Mouse (Mus musculus): Measurements from ENCODE around the gene Olfr332. TPM values are rescaled to one million over a fixed set of nuclear protein-coding genes. Genes with fewer than 3 reads are reported as not detected.
"Not testable (repeated sequence)": the region's sequence is repeated elsewhere in the genome, so short reads cannot be mapped to it uniquely, and the experiment has no call there.

Olfr332 gene
- polyA plus RNA-seq (2012; rRNA removed) = not detected in 2 replicates

- H3K4me1 ChIP-seq (ENCODE audit: control insufficient read depth, insufficient read depth, low read length) = no peaks in the 10 kb centered on the region
- H3K27ac ChIP-seq (ENCODE audit: insufficient read depth, low read length) = no peak within 1 kb of the TSS
- H3K4me3 ChIP-seq (ENCODE audit: insufficient read depth, low read length) = no peak within 1 kb of the TSS
- TF ChIP-seq CTCF (IDR thresholded peaks at IDR 0.05; ENCODE audit: extremely low read depth, insufficient read depth, low read length) (no peak), POLR2A (IDR thresholded peaks at IDR 0.05; ENCODE audit: extremely low read depth, insufficient read depth, low read length) (no peak)
Measured at GRCm38 (mm10) chr11:58492455-58492854, at the start of gene Olfr332. Gene Olfr332, minus strand, starts transcription at chr11:58492555.

- not testable (repeated sequence) for H3K27ac ChIP-seq (ENCODE audit: insufficient read depth, low read length); H3K4me3 ChIP-seq (ENCODE audit: insufficient read depth, low read length); H3K4me1 ChIP-seq (ENCODE audit: control insufficient read depth, insufficient read depth, low read length)
Measured at GRCm38 (mm10) chr11:58534736-58535135, 42.4 kb upstream of the Olfr332 start, which contains the start of gene Olfr330. Gene Olfr330, minus strand, starts transcription at chr11:58534836.

GRCm38 (mm10) chr11:58519756-58520155 is 27.4 kb upstream of the Olfr332 start:
- H3K4me1 ChIP-seq (ENCODE audit: control insufficient read depth, insufficient read depth, low read length); H3K4me3 ChIP-seq (ENCODE audit: insufficient read depth, low read length): not testable (repeated sequence)

GRCm38 (mm10) chr11:58518916-58519315 is 26.6 kb upstream of the Olfr332 start:
- H3K27ac ChIP-seq (ENCODE audit: insufficient read depth, low read length); H3K4me3 ChIP-seq (ENCODE audit: insufficient read depth, low read length): not testable (repeated sequence)

More at GRCm38 (mm10) chr11:58519756-58520155, 27.4 kb upstream of the Olfr332 start:
- not testable (repeated sequence) for H3K27ac ChIP-seq (ENCODE audit: insufficient read depth, low read length)

GRCm38 (mm10) chr11:58509058-58509457 is 16.7 kb upstream of the Olfr332 start:
- H3K4me3 ChIP-seq (ENCODE audit: insufficient read depth, low read length); H3K4me1 ChIP-seq (ENCODE audit: control insufficient read depth, insufficient read depth, low read length); H3K27ac ChIP-seq (ENCODE audit: insufficient read depth, low read length): not testable (repeated sequence)

More at GRCm38 (mm10) chr11:58518916-58519315, 26.6 kb upstream of the Olfr332 start:
- H3K4me1 ChIP-seq (ENCODE audit: control insufficient read depth, insufficient read depth, low read length) = not testable (repeated sequence)

GRCm38 (mm10) chr11:58502472-58502871 is 10.1 kb upstream of the Olfr332 start, which contains the start of gene Olfr331:
Gene Olfr331, minus strand, starts transcription at chr11:58502572.
- not testable (repeated sequence) for H3K4me1 ChIP-seq (ENCODE audit: control insufficient read depth, insufficient read depth, low read length); H3K27ac ChIP-seq (ENCODE audit: insufficient read depth, low read length); H3K4me3 ChIP-seq (ENCODE audit: insufficient read depth, low read length)

GRCm38 (mm10) chr11:58499290-58499689 is 6.9 kb upstream of the Olfr332 start:
- peak; percentile 15; the same call in 1 of the 2 replicates for TF ChIP-seq CTCF (IDR thresholded peaks at IDR 0.05; ENCODE audit: extremely low read depth, insufficient read depth, low read length)
- TF ChIP-seq POLR2A (IDR thresholded peaks at IDR 0.05; ENCODE audit: extremely low read depth, insufficient read depth, low read length) = no peak
- no peak overlapping the region for H3K27ac ChIP-seq (ENCODE audit: insufficient read depth, low read length)

GRCm38 (mm10) chr11:58498761-58499160 is 6.4 kb upstream of the Olfr332 start:
- H3K4me1 ChIP-seq (ENCODE audit: control insufficient read depth, insufficient read depth, low read length) = no peaks in the 10 kb centered on the region
- H3K27ac ChIP-seq (ENCODE audit: insufficient read depth, low read length) = no peak overlapping the region
- H3K4me3 ChIP-seq (ENCODE audit: insufficient read depth, low read length) = no peak overlapping the region
- TF ChIP-seq CTCF (IDR thresholded peaks at IDR 0.05; ENCODE audit: extremely low read depth, insufficient read depth, low read length) (no peak), POLR2A (IDR thresholded peaks at IDR 0.05; ENCODE audit: extremely low read depth, insufficient read depth, low read length) (no peak)

More at GRCm38 (mm10) chr11:58499290-58499689, 6.9 kb upstream of the Olfr332 start:
- H3K4me3 ChIP-seq (ENCODE audit: insufficient read depth, low read length) = no peak overlapping the region
- no peaks in the 10 kb centered on the region for H3K4me1 ChIP-seq (ENCODE audit: control insufficient read depth, insufficient read depth, low read length)

GRCm38 (mm10) chr11:58462170-58462569 is 30.2 kb downstream of the Olfr332 start, which contains the start of gene Olfr30:
Gene Olfr30, minus strand, starts transcription at chr11:58462270.
- H3K4me3 ChIP-seq (ENCODE audit: insufficient read depth, low read length) = no peak within 1 kb of the TSS
- TF ChIP-seq CTCF (IDR thresholded peaks at IDR 0.05; ENCODE audit: extremely low read depth, insufficient read depth, low read length) (no peak), POLR2A (IDR thresholded peaks at IDR 0.05; ENCODE audit: extremely low read depth, insufficient read depth, low read length) (no peak)
- H3K27ac ChIP-seq (ENCODE audit: insufficient read depth, low read length) = no peak within 1 kb of the TSS
- no peaks in the 10 kb centered on the region for H3K4me1 ChIP-seq (ENCODE audit: control insufficient read depth, insufficient read depth, low read length)

- Histone ChIP-seq H3K27ac (ENCODE audit: insufficient read depth, low read length) (no peak overlapping the region), H3K4me1 (ENCODE audit: control insufficient read depth, insufficient read depth, low read length) (no peaks in the 10 kb centered on the region), H3K4me3 (ENCODE audit: insufficient read depth, low read length) (no peak overlapping the region)
- TF ChIP-seq POLR2A (IDR thresholded peaks at IDR 0.05; ENCODE audit: extremely low read depth, insufficient read depth, low read length) (no peak), CTCF (IDR thresholded peaks at IDR 0.05; ENCODE audit: extremely low read depth, insufficient read depth, low read length) (no peak)
Measured at GRCm38 (mm10) chr11:58453592-58453991, 38.8 kb downstream of the Olfr332 start.

- no peak within 1 kb of the TSS for H3K27ac ChIP-seq (ENCODE audit: insufficient read depth, low read length)
- TF ChIP-seq CTCF (IDR thresholded peaks at IDR 0.05; ENCODE audit: extremely low read depth, insufficient read depth, low read length) = no peak
- TF ChIP-seq POLR2A (IDR thresholded peaks at IDR 0.05; ENCODE audit: extremely low read depth, insufficient read depth, low read length) = no peak
- no peak within 1 kb of the TSS for H3K4me3 ChIP-seq (ENCODE audit: insufficient read depth, low read length)
- no peaks in the 10 kb centered on the region for H3K4me1 ChIP-seq (ENCODE audit: control insufficient read depth, insufficient read depth, low read length)
Measured at GRCm38 (mm10) chr11:58452759-58453158, 39.6 kb downstream of the Olfr332 start, which contains the start of gene Lypd9. Gene Lypd9, minus strand, starts transcription at chr11:58452923.

Other genes with a start within 250 kb of the Olfr332 start
- gene 4930438A08Rik, start 217.8 kb downstream of the Olfr332 start, polyA plus RNA-seq (2012; rRNA removed) = not detected in 2 replicates
- 65.6 and 77.1 TPM in 2 replicates for gene Zfp692, start 185.5 kb downstream of the Olfr332 start, polyA plus RNA-seq (2012; rRNA removed)
- gene Zfp672, start 162.2 kb downstream of the Olfr332 start, polyA plus RNA-seq (2012; rRNA removed) = 50.2 and 50.7 TPM in 2 replicates
- gene Sh3bp5l, start 161.8 kb downstream of the Olfr332 start, polyA plus RNA-seq (2012; rRNA removed) = 42.4 and 44.6 TPM in 2 replicates
- 0.08 and 0.11 TPM in 2 replicates for gene Lypd8, start 113.5 kb downstream of the Olfr332 start, polyA plus RNA-seq (2012; rRNA removed)
- gene 1810065E05Rik, start 71.4 kb downstream of the Olfr332 start, polyA plus RNA-seq (2012; rRNA removed) = not detected in 2 replicates
- not detected in 2 replicates for gene Gm12253, start 60.0 kb downstream of the Olfr332 start, polyA plus RNA-seq (2012; rRNA removed)
- not detected in 2 replicates for gene Lypd9, start 39.6 kb downstream of the Olfr332 start, polyA plus RNA-seq (2012; rRNA removed)
- not detected in 2 replicates for gene Olfr30, start 30.3 kb downstream of the Olfr332 start, polyA plus RNA-seq (2012; rRNA removed)
- gene Olfr331, start 10.0 kb upstream of the Olfr332 start, polyA plus RNA-seq (2012; rRNA removed) = not detected in 2 replicates
- not detected in 2 replicates for gene Olfr330, start 42.3 kb upstream of the Olfr332 start, polyA plus RNA-seq (2012; rRNA removed)
- 0.08 TPM in 1 of 2 replicates, not detected in the other for gene Olfr329-ps, start 53.9 kb upstream of the Olfr332 start, polyA plus RNA-seq (2012; rRNA removed)
- gene Olfr328, start 63.1 kb upstream of the Olfr332 start, polyA plus RNA-seq (2012; rRNA removed) = 0.06 TPM in 1 of 2 replicates, not detected in the other
- not detected in 2 replicates for gene Olfr224, start 78.0 kb upstream of the Olfr332 start, polyA plus RNA-seq (2012; rRNA removed)
- not detected in 2 replicates for gene Olfr325, start 85.2 kb upstream of the Olfr332 start, polyA plus RNA-seq (2012; rRNA removed)
- gene Olfr324, start 102.6 kb upstream of the Olfr332 start, polyA plus RNA-seq (2012; rRNA removed) = not detected in 2 replicates
- not detected in 2 replicates for gene 2210407C18Rik, start 123.5 kb upstream of the Olfr332 start, polyA plus RNA-seq (2012; rRNA removed)
- not detected in 2 replicates for gene Olfr323, start 137.9 kb upstream of the Olfr332 start, polyA plus RNA-seq (2012; rRNA removed)
- 0.04 and 0.08 TPM in 2 replicates for gene Trim58, start 147.9 kb upstream of the Olfr332 start, polyA plus RNA-seq (2012; rRNA removed)
- gene Olfr322, start 166.2 kb upstream of the Olfr332 start, polyA plus RNA-seq (2012; rRNA removed) = not detected in 2 replicates
- not detected in 2 replicates for gene Olfr320, start 188.5 kb upstream of the Olfr332 start, polyA plus RNA-seq (2012; rRNA removed)
- not detected in 2 replicates for gene Olfr319, start 206.6 kb upstream of the Olfr332 start, polyA plus RNA-seq (2012; rRNA removed)
- not detected in 2 replicates for gene Olfr318, start 231.5 kb upstream of the Olfr332 start, polyA plus RNA-seq (2012; rRNA removed)
- gene Olfr317, start 246.7 kb upstream of the Olfr332 start, polyA plus RNA-seq (2012; rRNA removed) = 0.21 and 0.27 TPM in 2 replicates